Mouse (Mus musculus) hindbrain, embryonic 10.5 days (tissue): ENCODE data around the gene Uck2. TPM values are rescaled to one million over a fixed set of nuclear protein-coding genes. Genes with fewer than 3 reads are reported as not detected.

Experiments
- DNase-seq: peaks from one replicate; pipeline ENCODE4 v3.0.0-alpha.2; 2017; ENCODE audit warnings: low spot score
- H3K27ac ChIP-seq: fragments of 300-500 bp; sonication (generic); 2 replicates; pipeline ENCODE4 v1.5.1; 2016; ENCODE audit warnings: mild to moderate bottlenecking, moderate library complexity
- H3K27me3 ChIP-seq: fragments of 300-500 bp; sonication (generic); 2 replicates; pipeline ENCODE4 v1.6.1; 2016; ENCODE audit warnings: mild to moderate bottlenecking; ENCODE audit not compliant: poor library complexity, insufficient read depth, severe bottlenecking
- H3K36me3 ChIP-seq: fragments of 300-500 bp; sonication (generic); 2 replicates; pipeline ENCODE4 v1.6.1; 2016; ENCODE audit warnings: mild to moderate bottlenecking, moderate library complexity
- H3K4me1 ChIP-seq: fragments of 300-500 bp; sonication (generic); replicated peaks from 2 replicates; pipeline ENCODE4 v1.6.1; 2016; ENCODE audit warnings: mild to moderate bottlenecking
- H3K4me3 ChIP-seq: fragments of 300-500 bp; sonication (generic); 2 replicates; pipeline ENCODE4 v1.5.1; 2016; ENCODE audit warnings: mild to moderate bottlenecking, moderate library complexity
- H3K9me3 ChIP-seq: fragments of 300-500 bp; sonication (generic); 2 replicates; pipeline ENCODE4 v1.6.1; 2016; ENCODE audit warnings: mild to moderate bottlenecking, moderate library complexity
- WGBS: fragments of 180-500 bp; shearing (Covaris S2); methylation state at CpG from one replicate; pipeline ENCODE4 v1.1.7; 2016; 5-methylcytosine and 5-hydroxymethylcytosine counted together
- polyA plus RNA-seq: library from polyadenylated mRNA; unstranded; fragments of >200 nt; fragmentation: Nextera tagmentation; extraction: Ambion mirVana; gene quantifications from 2 replicates; pipeline ENCODE4 v1.2.1, GENCODE M21; 2016

Uck2 gene
- polyA plus RNA-seq, 1 experiment from 2014 or later, result 113 TPM

DNA sequence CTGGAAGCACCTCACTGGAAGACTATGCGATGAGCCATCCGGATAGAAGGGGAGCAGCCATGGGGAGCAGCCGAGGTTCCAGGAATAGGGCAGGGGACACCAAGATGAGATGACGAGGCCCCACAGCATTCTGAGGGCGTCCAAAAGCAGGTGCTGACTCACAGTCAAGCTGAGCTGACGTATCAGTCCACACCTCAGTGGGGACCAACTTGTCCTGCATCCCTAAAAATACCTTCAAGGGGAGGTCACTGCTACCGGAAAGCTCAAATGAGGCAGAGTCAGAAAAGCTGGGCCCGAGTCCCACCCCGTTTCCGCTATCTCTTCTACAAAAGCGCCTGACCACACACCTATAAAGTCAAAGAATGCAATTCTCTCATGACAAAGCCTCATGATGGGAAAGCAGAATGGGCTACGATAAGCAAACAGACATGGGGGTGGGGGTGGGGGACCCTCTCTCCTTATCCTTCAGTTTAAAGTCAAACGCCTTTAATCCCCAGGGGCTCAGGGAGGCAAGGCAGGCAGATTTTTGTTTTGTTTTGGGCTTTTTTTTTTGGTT lies 5.9 kb downstream of the Uck2 start:
- peaks cover 40% of the 10 kb centered on the region for H3K36me3 ChIP-seq
- WGBS, result 68% methylated on average over 13 of the region's 13 CpGs
- H3K4me3 ChIP-seq, result no peak overlapping the region
- H3K27ac ChIP-seq, result peak overlapping the region; percentile 16; the same call in 1 of the 2 replicates
- H3K4me1 ChIP-seq, result peaks cover 52% of the 10 kb centered on the region
- no peaks in the 10 kb centered on the region for H3K9me3 ChIP-seq
- no peaks in the 10 kb centered on the region for H3K27me3 ChIP-seq
- DNase-seq, result no peak

DNA sequence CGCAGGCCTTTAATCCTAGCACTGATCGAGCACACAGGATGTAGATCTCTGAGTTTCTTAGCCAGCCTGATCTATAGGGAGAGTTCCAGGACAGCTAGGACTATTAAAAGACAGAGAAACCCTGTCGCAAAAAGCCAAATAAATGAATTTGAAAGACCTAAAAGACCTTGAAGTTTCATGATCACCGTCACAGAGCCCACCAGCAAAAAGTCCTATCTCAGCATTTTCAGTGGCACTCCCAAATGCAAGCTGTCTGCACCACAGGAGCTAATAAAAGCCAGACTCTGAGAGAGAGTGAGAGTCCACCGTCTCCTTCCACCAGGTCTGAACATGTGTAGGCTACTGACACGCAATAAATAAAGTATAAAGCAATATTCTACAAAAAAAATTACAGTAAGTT lies 6.7 kb downstream of the Uck2 start:
- no peak overlapping the region for H3K27ac ChIP-seq
- no peak overlapping the region for H3K4me3 ChIP-seq
- H3K27me3 ChIP-seq, result no peaks in the 10 kb centered on the region
- peaks cover 42% of the 10 kb centered on the region for H3K36me3 ChIP-seq
- no peaks in the 10 kb centered on the region for H3K9me3 ChIP-seq
- 79% methylated on average over 6 of the region's 6 CpGs for WGBS
- peaks cover 58% of the 10 kb centered on the region for H3K4me1 ChIP-seq
- DNase-seq, result no peak

GRCm38 (mm10) chr1:167274646-167275390 lies 10.3 kb downstream of the Uck2 start:
- H3K9me3 ChIP-seq, result no peaks in the 10 kb centered on the region
- H3K27ac ChIP-seq, result no peak overlapping the region
- H3K36me3 ChIP-seq, result peaks cover 34% of the 10 kb centered on the region
- no peaks in the 10 kb centered on the region for H3K27me3 ChIP-seq
- WGBS, result 85% methylated on average over 12 of the region's 12 CpGs
- H3K4me3 ChIP-seq, result no peak overlapping the region
- H3K4me1 ChIP-seq, result peaks cover 64% of the 10 kb centered on the region
- DNase-seq, result no peak

- peak overlapping the region; percentile 29; the same call in 1 of the 2 replicates for H3K27ac ChIP-seq
- peaks cover 67% of the 10 kb centered on the region for H3K4me1 ChIP-seq
- no peak overlapping the region for H3K4me3 ChIP-seq
- no peaks in the 10 kb centered on the region for H3K27me3 ChIP-seq
- WGBS, result 77% methylated on average over 14 of the region's 14 CpGs
- DNase-seq, result no peak
- H3K36me3 ChIP-seq, result peaks cover 24% of the 10 kb centered on the region
- H3K9me3 ChIP-seq, result no peaks in the 10 kb centered on the region
These were observed 11.5 kb downstream of the Uck2 start for GRCm38 (mm10) chr1:167273380-167274163.

DNA sequence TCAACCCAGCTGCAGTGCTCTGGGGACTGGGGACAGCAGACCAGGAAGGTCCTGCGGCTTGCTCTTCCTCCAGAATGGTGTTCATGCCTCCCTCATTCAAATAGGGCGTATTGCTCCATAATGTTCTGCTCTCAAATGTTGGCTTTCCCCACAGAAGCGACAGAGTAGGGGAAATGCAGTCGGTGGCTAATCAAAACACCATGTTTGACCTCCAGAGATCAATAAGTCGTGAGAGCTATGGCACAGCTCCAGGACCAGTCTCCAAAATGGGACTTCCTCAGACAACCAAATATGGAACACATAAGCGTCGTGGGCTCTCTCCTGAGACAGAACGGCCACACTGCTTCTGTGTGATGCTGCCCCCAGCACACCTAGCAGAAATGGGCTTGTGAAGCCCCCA lies 13.3 kb downstream of the Uck2 start:
- WGBS, result 52% methylated on average over 8 of the region's 8 CpGs
- H3K27ac ChIP-seq, result peak overlapping the region; percentile 57; the same call in 1 of the 2 replicates

GRCm38 (mm10) chr1:167271304-167271703 lies 13.8 kb downstream of the Uck2 start:
- Histone ChIP-seq H3K27me3 (no peaks in the 10 kb centered on the region), H3K4me3 (0 out of 2 replicates have a peak overlapping the region, but pooled peaks have one; percentile 38), H3K4me1 (peaks cover 75% of the 10 kb centered on the region), H3K9me3 (no peaks in the 10 kb centered on the region), H3K27ac (peak overlapping the region; percentile 82), H3K36me3 (peaks cover 17% of the 10 kb centered on the region)
- WGBS, result 46% methylated on average over 4 of the region's 4 CpGs
- no peak for DNase-seq

More for the DNA sequence above, 13.3 kb downstream of the Uck2 start:
- Histone ChIP-seq H3K36me3 (peaks cover 22% of the 10 kb centered on the region), H3K4me3 (no peak overlapping the region), H3K27me3 (no peaks in the 10 kb centered on the region), H3K4me1 (peaks cover 75% of the 10 kb centered on the region), H3K9me3 (no peaks in the 10 kb centered on the region)
- no peak for DNase-seq

DNA sequence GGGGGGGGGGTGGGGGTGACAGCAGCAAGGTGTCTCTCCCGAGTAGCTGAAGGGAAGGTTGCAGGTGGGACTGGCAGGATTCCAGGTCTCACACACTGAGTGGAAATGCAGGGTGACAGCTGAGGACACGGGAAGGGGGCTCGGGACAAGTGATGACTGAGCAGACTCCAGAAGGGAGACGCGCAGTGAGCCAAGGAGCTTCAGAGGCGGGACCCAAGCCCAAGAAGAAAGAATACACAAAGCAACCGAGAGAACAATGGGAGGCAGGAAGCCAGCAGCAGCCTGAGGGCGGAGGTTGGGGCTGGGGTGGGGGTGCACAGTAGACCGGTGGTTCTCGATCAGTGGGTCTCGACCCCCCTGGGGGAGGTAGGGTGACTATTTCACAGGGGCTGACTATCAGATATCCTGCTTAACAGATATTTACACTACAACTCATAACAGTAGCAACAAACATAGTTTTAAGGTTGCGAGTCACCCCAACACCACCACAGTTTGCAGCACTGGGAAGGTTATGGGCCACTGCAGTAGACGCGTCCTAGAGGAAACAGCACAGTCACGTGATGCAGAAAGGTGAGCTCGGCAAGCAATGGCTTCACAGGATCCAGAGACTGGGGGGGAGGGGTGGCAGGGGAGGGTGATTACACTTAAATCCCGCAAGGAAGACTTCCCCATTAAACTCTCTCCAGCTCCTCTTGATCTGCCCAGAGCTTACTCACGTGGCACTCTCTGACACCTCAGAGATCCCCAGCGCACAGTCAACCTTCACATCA lies 14.6 kb downstream of the Uck2 start:
- H3K27ac ChIP-seq, result peak overlapping the region; percentile 82

GRCm38 (mm10) chr1:167269856-167270270 lies 15.3 kb downstream of the Uck2 start:
- H3K4me3 ChIP-seq, result peak overlapping the region; percentile 38
- H3K27me3 ChIP-seq, result no peaks in the 10 kb centered on the region
- peak overlapping the region; percentile 82 for H3K27ac ChIP-seq
- H3K4me1 ChIP-seq, result peaks cover 69% of the 10 kb centered on the region
- H3K9me3 ChIP-seq, result no peaks in the 10 kb centered on the region
- peaks cover 20% of the 10 kb centered on the region for H3K36me3 ChIP-seq
- 38% methylated on average over 6 of the region's 6 CpGs for WGBS
- DNase-seq, result no peak

More for the DNA sequence above, 14.6 kb downstream of the Uck2 start:
- Histone ChIP-seq H3K4me1 (peaks cover 75% of the 10 kb centered on the region), H3K4me3 (peak overlapping the region; percentile 38), H3K36me3 (peaks cover 18% of the 10 kb centered on the region), H3K27me3 (no peaks in the 10 kb centered on the region), H3K9me3 (no peaks in the 10 kb centered on the region)
- peak; percentile 38 for DNase-seq
- WGBS, result 11% methylated on average over 19 of the region's 19 CpGs

- WGBS, result 37% methylated on average over 14 of the region's 14 CpGs
- DNase-seq, result no peak
- H3K4me1 ChIP-seq, result peaks cover 64% of the 10 kb centered on the region
- H3K27me3 ChIP-seq, result no peaks in the 10 kb centered on the region
- peaks cover 18% of the 10 kb centered on the region for H3K36me3 ChIP-seq
- H3K9me3 ChIP-seq, result no peaks in the 10 kb centered on the region
- peak overlapping the region; percentile 82 for H3K27ac ChIP-seq
- 0 out of 2 replicates have a peak overlapping the region, but pooled peaks have one; percentile 38 for H3K4me3 ChIP-seq
These were observed 15.7 kb downstream of the Uck2 start for GRCm38 (mm10) chr1:167269350-167269811.

- Histone ChIP-seq H3K27me3 (no peaks in the 10 kb centered on the region), H3K4me1 (peaks cover 62% of the 10 kb centered on the region), H3K36me3 (peaks cover 18% of the 10 kb centered on the region; the same call in 1 of the 2 replicates), H3K4me3 (no peak overlapping the region), H3K27ac (0 out of 2 replicates have a peak overlapping the region, but pooled peaks have one; percentile 36), H3K9me3 (no peaks in the 10 kb centered on the region)
- WGBS, result 90% methylated on average over 9 of the region's 9 CpGs
- no peak for DNase-seq
These were observed 16.6 kb downstream of the Uck2 start for GRCm38 (mm10) chr1:167268360-167269063.

DNA sequence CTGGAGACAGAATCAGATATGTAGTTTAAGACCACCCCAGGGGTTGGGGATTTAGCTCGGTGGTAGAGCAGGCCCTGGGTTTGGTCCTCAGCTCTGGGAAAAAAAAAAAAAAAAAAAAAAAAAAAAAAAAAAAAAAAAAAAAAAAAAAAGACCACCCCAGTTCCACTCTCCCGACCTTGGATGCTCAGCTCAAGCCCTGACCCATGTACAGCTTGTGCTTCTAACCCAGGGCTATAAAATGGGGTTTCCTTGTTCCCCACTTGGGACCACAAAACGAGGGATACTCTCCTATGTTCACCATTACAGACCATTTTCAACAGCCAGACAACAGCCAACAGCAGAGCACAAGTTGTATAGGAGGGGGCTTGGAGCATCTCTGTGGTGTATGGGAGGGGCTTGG lies 18.4 kb downstream of the Uck2 start:
- peaks cover 18% of the 10 kb centered on the region; the same call in 1 of the 2 replicates for H3K36me3 ChIP-seq
- WGBS, result 79% methylated on average over 3 of the region's 3 CpGs
- no peak overlapping the region for H3K4me3 ChIP-seq
- DNase-seq, result no peak
- no peaks in the 10 kb centered on the region for H3K9me3 ChIP-seq
- H3K27ac ChIP-seq, result no peak overlapping the region
- no peaks in the 10 kb centered on the region for H3K27me3 ChIP-seq
- peaks cover 60% of the 10 kb centered on the region for H3K4me1 ChIP-seq
